13 mouse cellular contexts compared by ENCODE assay signal in the genomic region with DNA sequence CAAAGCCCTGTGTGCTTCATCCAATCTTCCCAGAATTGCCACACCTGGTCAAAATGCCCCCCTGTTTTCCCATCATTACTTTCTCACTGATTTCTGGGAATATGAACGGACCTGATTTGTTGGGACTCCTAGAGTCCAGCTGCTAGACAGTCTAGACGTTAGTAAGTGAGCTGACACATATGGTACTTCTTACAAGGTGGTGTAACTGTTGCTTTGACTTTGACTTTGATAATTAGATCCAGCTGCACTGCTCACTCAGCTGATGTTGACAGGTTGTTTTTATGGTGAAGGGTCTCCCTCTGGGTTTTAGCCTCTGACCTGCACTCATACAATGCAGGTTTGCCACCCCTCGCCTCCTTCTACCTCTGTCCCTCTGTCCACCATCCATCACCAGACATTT.
"Had no signal": no experiment of that assay in that cellular context is flagged by ENCODE, and none has a peak within 500 bp of the region (broad histone marks: within the 10 kb centered on the region; RNA-seq: fewer than 3 reads in every experiment).

No protein-coding gene starts in this region.

- ATAC-seq: liver, postnatal 0 days had no signal

- H3K4me1 ChIP-seq: lung, embryonic 15.5 days had no signal

- H3K27me3 ChIP-seq: liver, embryonic 13.5 days; lung, embryonic 15.5 days; megakaryocyte, embryonic 14.5 days; midbrain, embryonic 12.5 days had no signal

- H3K9ac ChIP-seq: liver, embryonic 13.5 days; liver, postnatal 0 days; lung, embryonic 15.5 days; midbrain, embryonic 12.5 days had no signal

- H3K27ac ChIP-seq: liver, embryonic 13.5 days; lung, embryonic 15.5 days; macrophage; midbrain, embryonic 12.5 days; stomach, postnatal 0 days had no signal

- H3K4me2 ChIP-seq: liver, embryonic 13.5 days; lung, embryonic 15.5 days; midbrain, embryonic 12.5 days had no signal

- DNase-seq: kidney, adult 11 months; kidney, postnatal 14 days; left cerebral cortex, postnatal 4 days; liver; liver, embryonic 13.5 days; liver, postnatal 0 days; lung, postnatal 14 days; right cerebral cortex, postnatal 14 days had no signal

- H3K9me3 ChIP-seq: liver, embryonic 13.5 days; lung, embryonic 15.5 days; midbrain, embryonic 12.5 days had no signal

- H3K4me3 ChIP-seq: liver, embryonic 13.5 days; lung, embryonic 15.5 days; megakaryocyte, embryonic 14.5 days; midbrain, embryonic 12.5 days had no signal

- H3K36me3 ChIP-seq: liver, embryonic 13.5 days; lung, embryonic 15.5 days; midbrain, embryonic 12.5 days had no signal
